Mouse (Mus musculus): Measurements from ENCODE around the gene Arhgap32.

Gene Arhgap32

DNA sequence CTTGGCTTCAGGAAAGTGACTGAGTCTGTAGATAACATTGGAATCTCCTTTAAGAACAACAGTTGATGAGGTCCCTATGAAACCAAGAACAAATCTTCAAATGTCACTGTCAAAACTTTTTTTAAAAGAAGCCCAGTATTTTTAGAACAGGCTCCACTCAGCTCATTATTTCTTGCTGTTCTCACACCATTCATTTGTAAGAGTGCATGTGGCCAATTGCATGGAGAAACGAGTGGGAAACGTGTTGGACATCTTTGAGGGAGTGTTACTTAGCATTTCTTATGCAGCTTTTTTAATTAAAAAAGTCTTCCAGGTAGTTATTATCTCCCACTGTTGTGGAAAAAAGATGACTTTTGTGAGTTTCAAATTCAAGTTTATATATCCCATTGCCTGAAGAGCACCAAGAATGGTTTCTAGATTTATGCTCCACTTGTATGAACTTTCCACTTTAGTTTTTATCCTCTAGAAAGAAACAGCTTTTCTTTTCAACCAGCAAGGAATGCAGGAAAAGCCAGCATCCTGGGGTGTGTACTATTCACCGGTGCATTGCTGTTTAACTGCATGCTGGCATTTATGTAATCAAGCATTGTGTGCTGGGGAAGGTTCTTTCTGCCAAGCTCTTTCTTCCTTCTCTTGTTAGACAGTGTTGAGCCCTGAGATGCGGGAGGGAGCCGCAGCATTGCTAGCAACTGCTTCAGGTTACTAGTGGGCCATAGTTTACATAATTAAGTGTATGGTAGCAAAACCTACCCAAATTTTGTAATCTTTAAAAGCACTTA lies 76.5 kb downstream of the Arhgap32 start:
- DNase-seq (ENCODE audit: low spot score in 2 of 2) = no peak

DNA sequence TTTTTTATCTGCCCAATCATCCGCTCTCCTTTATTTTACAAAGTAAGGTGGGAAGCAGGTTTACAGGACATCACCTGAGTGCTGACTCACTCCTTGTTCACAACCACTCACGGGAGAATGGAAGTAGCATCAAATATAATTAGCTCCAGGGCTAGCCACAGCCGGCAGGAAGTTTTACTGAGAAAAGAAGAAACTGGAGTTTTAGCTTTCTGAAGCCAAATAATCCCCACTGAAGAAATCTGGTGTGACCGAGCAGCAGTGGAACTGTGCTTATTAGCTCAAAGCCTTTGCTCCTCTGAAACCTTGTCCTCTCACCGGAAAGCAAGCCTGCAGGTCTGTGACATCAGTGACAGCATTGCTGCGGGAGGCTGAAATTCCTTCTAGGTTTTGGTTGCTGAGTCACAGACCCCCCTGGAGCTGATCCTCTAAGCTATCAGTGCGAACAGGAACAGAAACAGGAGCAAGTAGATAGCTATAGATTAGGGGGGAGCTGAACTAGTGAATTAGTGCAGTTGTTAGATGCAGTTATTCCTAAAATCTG lies 88.6 kb downstream of the Arhgap32 start:
- no peak for DNase-seq (ENCODE audit: low spot score in 2 of 2)

DNA sequence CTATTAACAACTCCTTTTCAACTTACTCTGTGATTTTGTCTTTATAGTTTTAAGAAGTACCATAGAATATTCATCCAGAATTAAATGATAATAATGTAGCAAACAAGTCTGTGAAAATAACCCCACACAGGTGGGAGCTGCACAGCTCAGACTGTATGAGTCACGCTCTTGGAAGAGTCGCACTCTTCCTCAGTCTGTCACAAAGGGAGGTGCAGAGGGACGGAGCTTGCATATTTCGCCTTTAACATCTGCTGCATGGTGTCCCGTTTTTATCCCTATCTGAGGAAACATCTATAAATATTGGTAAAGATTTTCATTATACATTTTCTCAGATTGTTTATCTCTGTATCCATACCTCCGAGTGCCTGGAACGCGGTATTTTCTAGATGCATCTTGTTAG lies 91.2 kb downstream of the Arhgap32 start:
- DNase-seq (ENCODE audit: low spot score in 2 of 2) = no peak

DNA sequence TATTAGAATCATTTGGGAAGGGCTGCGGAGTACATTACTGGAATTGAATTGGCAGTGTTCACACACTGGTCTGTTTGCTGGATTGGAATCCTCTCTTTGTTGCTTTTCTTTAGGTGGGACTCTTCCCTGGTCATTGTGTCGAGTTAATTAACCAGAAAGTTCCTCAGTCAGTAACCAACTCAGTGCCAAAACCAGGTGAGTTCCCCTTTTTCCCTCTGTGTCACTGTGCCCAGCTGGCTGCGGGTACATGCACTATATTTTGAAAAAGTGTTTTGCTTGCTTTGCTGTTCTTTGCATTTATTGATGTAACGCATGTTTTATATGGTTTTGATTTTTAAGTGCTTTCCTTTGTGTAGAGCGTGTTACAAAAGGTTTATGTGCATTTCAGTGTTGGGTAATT lies 92.1 kb downstream of the Arhgap32 start:
- no peak for DNase-seq (ENCODE audit: low spot score in 2 of 2)

DNA sequence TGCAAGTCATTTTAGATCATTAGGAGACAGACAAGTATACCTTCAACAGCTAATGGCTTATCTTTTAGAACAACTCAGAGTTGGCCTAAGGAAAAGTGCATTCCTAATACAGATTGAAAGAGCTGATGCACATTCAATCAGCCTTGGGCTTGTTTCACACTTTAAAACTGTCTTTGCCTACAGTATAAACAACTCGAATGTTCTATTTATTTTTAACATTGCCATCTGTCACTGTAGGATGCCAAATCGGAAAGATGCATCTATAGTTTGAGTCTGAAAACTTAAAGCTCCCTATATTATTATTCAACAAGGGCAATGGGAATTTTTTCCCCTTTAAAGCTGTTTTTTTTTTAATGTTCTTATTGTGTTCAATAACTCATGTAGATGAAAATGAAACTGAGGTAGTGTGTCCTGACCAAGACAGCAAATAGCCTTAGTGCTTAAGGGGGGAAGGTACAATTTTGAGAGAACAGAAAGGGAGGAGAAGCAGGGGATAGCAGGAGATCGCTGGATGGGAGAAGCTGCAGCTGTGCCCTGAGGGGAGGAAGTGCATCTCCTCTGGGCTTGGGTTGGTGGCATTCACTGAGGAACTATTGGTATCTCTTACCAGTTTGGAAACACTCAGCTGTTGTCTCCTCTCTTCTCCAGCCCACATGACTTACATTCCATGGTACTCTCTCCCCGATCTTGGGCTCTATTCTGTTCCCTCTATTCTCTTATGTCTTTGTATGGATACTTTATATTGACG lies 101.1 kb downstream of the Arhgap32 start:
- DNase-seq (ENCODE audit: low spot score in 2 of 2) = no peak

DNA sequence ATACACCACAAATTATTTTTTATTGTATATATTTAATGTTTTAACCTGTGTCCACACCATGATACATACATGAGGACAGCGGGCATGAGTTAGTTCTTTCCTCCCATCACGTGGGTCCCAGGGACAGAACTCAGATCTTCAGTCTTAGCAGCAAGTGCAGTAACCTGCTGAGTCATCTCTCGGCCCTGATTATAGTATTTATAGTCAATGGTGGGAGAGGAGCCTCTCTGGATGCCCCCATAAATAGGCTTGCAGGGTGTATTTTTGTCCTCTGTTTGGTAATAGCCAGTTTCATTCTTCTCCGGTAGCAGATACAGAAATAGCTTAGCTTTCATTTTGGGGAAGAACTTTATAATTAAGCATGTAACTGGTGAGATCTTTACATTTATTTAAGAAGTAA lies 103.5 kb downstream of the Arhgap32 start:
- no peak for DNase-seq (ENCODE audit: low spot score in 2 of 2)

DNA sequence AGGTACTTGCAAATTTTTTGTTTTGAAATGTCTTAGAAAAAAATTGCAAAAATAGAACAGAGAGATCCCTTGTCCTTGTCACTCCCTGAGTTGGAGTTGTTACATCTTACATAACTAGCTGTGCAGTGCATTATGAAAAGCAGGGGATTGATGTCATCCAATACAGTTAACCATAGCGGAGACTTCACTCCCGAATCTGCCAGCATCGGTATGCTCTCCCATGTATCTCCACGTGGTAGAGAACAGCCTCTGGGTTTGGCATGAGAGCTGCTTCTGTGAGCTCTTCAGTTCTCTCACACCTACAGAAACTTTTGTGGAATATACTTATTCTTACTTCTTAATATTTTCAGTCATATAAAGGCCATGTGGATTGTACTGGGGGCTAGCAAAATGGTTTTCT lies 106.2 kb downstream of the Arhgap32 start:
- no peak for DNase-seq (ENCODE audit: low spot score in 2 of 2)

DNA sequence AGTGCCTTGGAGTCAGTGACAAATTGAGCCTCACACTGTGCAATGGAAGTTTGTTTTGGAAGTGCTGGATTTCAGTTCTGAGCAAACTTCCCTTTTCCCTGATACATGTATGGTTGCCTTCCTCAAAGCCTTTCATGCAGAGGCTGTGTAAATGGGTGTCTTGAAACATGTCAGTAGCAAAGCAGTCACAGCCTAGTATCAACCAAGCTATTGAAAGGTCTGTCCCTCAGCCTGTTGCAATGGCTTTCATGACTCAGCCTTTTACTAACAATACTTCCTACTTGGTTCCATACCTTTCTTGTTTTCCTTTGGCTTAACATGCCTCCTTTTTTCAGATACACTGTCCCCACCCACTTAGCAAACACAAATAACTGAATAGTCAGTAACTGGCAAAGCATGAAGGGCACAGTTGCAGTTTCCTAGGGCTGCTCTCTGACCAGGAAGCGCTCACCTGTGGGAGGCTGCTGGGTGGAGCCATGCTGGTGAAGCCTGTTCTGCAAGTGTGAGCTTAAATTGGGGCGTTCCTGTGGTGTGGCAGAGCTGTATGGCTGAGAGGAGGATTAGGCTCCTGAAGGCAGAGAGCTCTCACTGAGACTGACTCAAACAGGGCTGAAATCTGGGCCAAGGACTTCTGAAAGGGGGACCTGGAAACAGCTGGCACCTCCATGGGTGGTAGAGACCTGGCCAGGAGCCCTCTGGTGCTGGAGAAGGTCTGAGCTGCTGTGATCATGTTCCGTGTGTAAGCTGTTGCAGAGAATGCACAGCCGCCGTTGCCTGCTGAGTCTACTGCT lies 108.0 kb downstream of the Arhgap32 start:
- no peak for DNase-seq (ENCODE audit: low spot score in 2 of 2)

DNA sequence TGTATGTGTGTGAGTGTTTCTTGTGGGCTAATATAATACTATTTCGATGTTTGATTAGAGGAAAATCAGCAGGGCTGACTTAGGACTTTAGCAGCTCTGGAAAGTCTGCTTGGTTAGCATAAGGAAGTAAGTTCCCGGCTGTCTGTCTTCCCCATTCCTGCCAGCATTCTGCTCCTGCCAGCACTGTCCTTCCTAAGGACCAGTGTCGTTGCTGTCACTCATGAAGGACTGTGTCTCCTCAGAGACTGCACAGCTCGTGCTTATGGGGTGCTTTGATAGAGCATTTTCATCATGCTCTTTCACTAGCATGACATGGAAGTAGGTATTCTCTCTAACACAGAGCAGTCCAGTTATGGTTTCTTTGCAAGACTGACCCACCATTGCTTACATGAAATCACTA lies 109.0 kb downstream of the Arhgap32 start:
- DNase-seq (ENCODE audit: low spot score in 2 of 2) = no peak

DNA sequence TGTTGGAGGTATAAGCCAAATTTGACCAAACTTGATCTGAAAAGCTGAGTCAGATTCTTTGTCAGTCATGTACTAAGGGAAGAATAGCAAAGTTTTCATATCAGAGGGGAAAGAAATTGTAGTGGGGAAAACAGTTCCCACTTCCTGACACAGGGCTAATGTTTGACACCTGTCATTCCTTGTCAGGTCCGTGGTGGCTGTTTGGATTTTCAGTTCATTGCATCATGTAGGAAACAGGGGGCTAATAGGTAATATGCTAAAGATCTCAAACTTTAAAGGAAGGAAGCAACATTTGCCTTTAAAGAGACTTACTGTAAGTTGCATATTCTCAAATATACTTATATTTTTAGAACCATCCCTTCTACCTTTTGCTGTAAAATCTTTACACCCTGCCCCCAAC lies 109.6 kb downstream of the Arhgap32 start:
- DNase-seq (ENCODE audit: low spot score in 2 of 2) = no peak

DNA sequence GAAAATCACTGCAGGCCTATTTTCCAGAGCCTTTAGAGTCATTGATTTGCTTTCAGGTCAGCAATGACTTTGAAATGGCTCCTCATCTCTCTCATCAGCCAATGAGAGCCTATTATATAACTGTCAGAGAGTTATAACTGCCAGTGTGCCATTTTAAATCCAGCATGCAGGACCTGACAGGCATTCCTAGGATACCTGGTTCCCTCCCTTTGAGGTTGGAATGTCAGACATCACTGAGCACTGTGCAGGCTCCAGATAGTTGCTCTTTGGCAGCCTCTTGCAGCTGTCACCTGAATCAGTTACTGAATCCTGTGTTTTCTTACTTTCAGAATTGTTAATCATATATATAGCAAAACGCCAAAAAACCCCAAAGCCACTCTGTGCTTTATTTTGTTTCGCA lies 111.1 kb downstream of the Arhgap32 start:
- no peak for DNase-seq (ENCODE audit: low spot score in 2 of 2)

DNA sequence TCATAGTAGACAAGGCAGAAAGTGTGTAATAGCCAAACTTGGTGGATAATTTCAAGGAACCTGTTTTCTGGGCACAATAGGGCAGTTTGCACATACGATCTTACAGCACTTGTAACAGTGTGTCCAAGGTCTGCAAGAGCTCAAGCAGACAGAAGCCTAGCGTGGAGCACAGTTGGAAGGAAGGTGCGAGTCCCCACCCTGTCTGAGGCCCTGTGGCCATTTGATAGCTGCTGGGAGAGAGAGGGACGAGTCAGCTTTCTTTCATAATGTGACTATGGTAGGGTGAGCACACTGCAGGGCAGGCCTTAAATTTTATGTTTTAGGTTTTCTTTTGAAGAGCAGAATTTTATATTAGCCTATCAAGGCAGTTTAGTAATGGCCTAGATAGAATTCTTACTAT lies 117.7 kb downstream of the Arhgap32 start:
- no peak for DNase-seq (ENCODE audit: low spot score in 2 of 2)

DNA sequence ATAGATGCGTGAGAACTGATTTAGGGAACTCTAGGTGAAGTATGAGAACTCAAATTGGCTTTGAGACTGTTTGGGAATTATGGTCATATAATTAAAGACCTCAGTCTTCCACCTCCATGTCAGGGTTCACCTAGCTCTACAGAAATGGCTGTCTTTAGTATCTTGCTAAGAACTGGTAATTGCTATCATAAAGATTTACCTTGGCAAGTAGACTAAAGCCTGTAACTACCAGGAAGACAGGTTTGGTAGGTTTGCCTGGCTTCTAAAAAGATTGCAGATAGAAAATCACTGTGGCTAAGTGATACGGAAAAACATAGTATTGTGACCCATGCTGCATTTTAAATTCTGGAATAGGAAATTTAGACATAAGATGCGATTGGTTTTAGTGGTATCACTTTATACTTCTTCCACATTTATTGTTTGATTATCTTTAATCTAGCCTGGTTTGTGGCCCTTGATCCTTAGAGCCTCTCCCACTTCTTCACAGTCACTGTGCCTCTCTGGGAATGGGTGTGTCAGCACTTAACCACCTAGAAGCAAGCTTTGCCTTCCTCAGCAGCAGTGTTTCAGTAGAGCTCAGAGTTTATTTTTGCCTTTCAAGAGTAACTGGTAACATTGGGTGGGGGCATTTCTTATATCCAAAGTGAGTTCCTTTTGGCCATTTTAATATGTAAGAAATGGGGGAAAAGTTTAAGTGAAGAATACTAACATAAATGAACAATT lies 119.0 kb downstream of the Arhgap32 start:
- no peak for DNase-seq (ENCODE audit: low spot score in 2 of 2)

DNA sequence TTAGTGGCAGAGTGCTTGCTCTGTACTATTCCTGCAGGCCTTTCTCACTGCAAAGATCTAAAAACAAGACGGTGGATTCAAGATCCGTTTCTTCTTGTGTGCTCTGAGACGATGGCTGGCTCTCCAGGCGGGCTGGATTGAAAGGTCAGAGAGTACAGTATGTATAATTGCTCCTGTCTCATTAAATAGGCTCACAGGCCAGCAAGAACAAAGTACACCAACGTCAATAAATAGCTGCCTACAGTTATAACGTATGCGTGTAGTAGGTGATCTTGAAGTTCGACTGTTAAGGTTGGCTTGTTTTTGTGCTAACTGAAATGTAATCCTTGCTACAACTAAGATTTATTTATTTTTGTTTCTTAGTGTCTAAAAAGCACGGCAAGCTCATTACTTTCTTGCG lies 123.0 kb downstream of the Arhgap32 start:
- DNase-seq (ENCODE audit: low spot score in 2 of 2) = no peak

DNA sequence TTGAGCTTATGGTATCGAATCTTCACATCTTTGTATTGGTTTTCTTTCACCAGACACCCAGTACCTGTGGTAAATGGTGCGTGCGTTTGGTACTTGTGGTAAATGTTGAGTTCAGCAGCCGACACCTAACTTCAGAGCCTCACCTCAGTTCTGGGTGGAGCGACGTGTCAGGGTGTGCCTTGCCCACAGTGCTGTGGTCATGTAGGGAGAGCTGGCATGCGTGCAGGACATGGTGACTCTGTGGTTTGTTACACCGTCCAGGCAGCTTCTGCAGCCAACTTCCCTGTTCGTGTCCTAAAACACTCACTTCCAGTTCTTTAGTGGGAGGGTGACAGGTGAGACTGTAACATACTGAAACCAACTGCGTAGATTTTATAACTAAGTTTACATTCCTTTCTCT lies 123.5 kb downstream of the Arhgap32 start:
- no peak for DNase-seq (ENCODE audit: low spot score in 2 of 2)

DNA sequence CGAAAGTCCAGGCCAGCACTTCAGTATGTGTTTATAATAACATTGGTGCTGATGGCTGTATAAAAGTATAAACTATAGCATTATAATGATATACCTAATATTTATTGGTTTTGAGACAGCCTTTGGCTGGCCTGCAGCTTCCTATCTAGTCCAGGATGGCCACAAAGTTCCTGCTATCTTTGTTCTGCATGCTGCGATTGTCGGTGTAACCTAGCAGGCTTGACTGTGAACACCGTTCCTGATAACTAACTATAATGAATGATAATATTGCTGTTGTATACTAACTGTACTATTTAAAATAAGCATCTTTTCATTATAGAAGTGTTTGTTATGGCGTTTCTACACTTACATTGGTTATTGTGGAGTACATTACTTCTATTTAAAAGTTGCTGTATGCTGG lies 124.5 kb downstream of the Arhgap32 start:
- DNase-seq (ENCODE audit: low spot score in 2 of 2) = no peak

DNA sequence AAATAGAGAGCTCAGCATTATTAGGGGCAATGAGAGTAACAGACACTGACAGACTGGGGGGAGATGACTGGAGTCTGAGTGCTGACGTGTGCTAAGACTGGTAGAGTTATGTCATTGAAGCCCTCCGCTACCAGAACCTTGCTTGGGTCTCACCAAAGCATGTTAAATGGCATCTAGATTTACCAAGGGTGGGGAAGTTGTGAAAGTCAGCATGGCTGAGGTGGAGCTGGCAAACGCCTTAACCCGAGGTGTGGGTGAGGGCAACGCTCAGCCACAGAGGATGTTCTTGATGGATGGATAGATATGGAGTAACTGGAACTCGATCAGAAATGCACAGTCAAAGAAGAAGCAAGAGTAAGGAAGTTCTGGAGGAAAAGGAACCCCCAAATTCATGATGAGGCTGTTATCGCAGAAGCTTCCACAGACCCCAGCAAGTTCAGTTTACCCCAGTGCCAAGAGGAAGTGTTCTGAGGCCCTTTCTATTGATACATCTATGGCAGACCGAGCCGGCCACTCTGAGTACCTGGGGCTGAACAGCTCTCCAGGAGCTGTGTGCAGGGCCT lies 125.8 kb downstream of the Arhgap32 start:
- no peak for DNase-seq (ENCODE audit: low spot score in 2 of 2)

DNA sequence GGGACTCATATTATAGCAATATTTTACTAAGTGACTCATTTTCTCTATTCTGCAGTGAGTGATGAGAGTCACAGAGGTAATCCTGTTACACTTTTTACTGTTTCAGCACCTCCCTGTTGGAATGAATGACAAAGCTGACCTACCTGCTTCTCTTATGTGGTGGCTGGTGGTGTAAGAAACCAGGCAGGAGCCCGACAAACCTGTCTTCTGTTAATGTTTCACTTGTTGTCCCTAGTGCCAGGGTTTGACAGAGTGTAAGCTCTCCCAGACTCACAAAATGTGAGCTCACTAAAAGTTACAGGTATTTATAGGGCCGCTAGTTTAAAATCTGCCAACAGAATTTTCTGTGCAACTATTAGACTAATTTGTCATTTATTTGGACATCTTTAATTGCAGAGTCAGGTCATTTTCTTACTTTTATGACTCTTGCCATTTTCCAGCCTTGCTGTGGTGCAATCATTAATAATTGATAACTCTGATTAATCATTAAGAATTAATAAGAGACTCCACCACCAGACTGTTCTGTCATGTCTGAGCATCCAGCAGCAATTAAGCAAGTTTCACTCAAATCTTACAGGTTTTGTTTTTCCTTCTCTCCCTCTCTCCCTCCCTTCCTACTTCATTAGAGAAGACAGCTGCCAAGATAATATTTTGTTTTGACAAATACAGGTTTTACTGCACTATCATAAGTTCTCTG lies 127.1 kb downstream of the Arhgap32 start:
- no peak for DNase-seq (ENCODE audit: low spot score in 2 of 2)

DNA sequence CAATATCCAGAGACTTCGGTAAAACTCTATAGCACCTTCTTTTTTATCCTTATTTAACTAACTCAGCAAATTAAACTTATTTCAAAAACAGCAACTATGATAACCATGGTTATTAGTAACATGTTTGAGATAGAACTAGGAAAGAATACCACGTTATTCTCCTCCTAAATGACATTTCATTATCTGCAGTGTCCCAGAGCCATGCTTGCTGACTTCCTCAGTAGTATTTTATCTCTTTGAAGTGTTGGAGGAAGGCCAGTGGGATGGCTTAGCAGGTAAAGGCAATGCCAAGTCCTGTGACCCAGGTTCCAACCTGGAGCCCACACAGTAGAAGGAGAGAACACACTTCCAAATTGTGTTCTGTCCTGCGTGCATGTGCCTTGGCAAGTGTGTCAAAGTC lies 129.3 kb downstream of the Arhgap32 start:
- DNase-seq (ENCODE audit: low spot score in 2 of 2) = no peak

DNA sequence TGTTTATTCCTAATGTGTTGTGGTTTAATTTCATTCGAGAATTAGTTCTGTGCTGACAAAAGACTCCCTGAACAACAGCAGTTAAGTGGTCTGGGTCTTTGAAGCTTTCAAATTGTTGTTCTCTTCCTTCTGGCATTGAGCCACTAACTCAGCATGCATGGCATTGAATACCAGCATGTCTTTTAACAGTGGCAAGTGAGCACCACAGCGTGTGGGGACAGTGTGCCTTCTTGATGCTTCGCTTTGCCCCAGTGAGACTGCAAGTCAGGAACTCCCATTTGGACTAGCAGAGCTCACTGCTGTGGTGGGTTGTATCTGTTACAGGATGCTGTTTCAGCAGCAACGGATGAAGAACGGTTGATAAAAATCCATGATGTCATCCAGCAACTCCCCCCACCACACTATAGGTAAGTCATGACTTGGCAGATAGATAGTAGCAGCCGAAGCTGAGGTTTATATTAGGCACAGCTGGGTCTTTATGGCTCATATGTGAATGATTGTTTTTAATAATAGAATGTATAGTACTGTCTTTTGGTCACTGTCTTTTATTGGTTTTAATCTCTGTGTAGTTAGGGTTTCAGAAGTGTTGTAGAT lies 130.3 kb downstream of the Arhgap32 start:
- no peak for DNase-seq (ENCODE audit: low spot score in 2 of 2)

Data from natural killer cell, adult 2 months (primary cell).